Mouse (Mus musculus) urinary bladder, postnatal 10 days (tissue): ENCODE data around the gene Gltpd2.

Experiments used
- DNase-seq: peaks from one replicate; pipeline ENCODE4 v3.0.0; 2022; ENCODE audit warnings: low spot score

Gene Gltpd2

GRCm38 (mm10) chr11:70563470-70564275 lies 44.7 kb downstream of the Gltpd2 start:
- DNase-seq, result no peak

GRCm38 (mm10) chr11:70564276-70564873 lies 45.4 kb downstream of the Gltpd2 start:
- DNase-seq, result no peak

DNA sequence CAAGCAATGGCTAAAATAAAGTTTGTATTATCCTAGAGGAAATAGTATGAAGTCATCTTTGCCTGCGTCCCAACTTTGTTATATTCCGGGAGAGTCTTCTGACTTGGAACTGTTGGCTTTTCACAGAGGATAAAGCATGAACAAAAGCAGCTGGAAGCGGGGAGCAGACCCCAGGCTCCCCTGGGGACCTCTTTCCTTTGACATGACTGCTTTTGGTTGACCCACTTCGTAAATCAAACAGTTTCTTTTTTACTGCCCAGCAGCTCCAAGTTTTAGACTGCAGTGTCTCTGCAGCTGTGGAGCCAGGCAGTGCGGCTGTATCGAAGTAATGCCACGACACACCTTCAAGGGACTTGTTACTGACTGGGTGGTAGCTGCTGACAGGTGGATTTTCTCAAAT lies 47.6 kb downstream of the Gltpd2 start:
- DNase-seq, result no peak
